8 mouse cellular contexts compared by ENCODE assay signal in genomic region chr11:88618732-88619309, GRCm38 (mm10).
A peak's percentile ranks its signal among the peaks of the same experiment; 100 is the strongest.
DNase-seq lines count a peak whose midpoint lies in the region; ATAC-seq and TF ChIP-seq lines count a peak whose summit lies in the region.

No protein-coding gene starts in this region.

- dilution Hi-C loops in CH12.LX (cut with MboI; ENCODE audit: extremely low pct_ligation_motif_present, extremely low pct_unique_long_range_greater_than_20kb, low sequenced_read_pairs) = no loop called here

- in situ Hi-C loops in CH12.LX (cut with MboI; ENCODE audit: low pct_ligation_motif_present, low pct_unique_long_range_greater_than_20kb, low sequenced_read_pairs) = no loop called here

- H3K9ac ChIP-seq in CH12.LX (ENCODE audit: insufficient read depth, low read depth) = peak overlapping the region; percentile 73
- peak overlapping the region; percentile 35; the same call in 1 of the 2 replicates for H3K9ac ChIP-seq in heart, embryonic 12.5 days
- H3K9ac ChIP-seq in stomach, embryonic 15.5 days = no peak overlapping the region

- no peak for ATAC-seq in heart, embryonic 12.5 days (ENCODE audit: insufficient number of reproducible peaks, low FRiP score)
- peak; percentile 11; the same call in 1 of the 2 replicates for ATAC-seq in stomach, embryonic 15.5 days (ENCODE audit: insufficient read depth, low FRiP score, low read depth)

- peak; percentile 25 for TF ChIP-seq RAD21 in CH12.LX (IDR thresholded peaks at IDR 0.05; ENCODE audit: low read depth, low read length)

- TF ChIP-seq CTCF in CH12.LX (conservative IDR thresholded peaks at IDR 0.05 in 1 of 2, IDR thresholded peaks at IDR 0.05 in 1 of 2; ENCODE audit: low read depth in 2 of 2, low read length in 2 of 2) = peak; percentile 49 to 74
- no peak for TF ChIP-seq CTCF in bone marrow, adult 2 months (IDR thresholded peaks at IDR 0.05; ENCODE audit: control insufficient read depth, insufficient read depth, low read length)

- peak; percentile 94 for TF ChIP-seq EP300 in CH12.LX (IDR thresholded peaks at IDR 0.05; ENCODE audit: low read length)

- peak overlapping the region; percentile 63 for H3K4me2 ChIP-seq in CH12.LX (ENCODE audit: insufficient read depth, low read depth, poor library complexity, severe bottlenecking)
- no peak overlapping the region for H3K4me2 ChIP-seq in heart, embryonic 12.5 days
- 0 out of 2 replicates have a peak overlapping the region, but pooled peaks have one; percentile 6 for H3K4me2 ChIP-seq in stomach, embryonic 15.5 days

- no peaks in the 10 kb centered on the region for H3K27me3 ChIP-seq in CH12.LX (replicated peaks)
- H3K27me3 ChIP-seq in heart, embryonic 12.5 days (replicated peaks) = no peaks in the 10 kb centered on the region
- no peaks in the 10 kb centered on the region for H3K27me3 ChIP-seq in stomach, embryonic 15.5 days (replicated peaks)

- intact Hi-C loops in left cerebral cortex, postnatal 36 days (cut with DNase I) = no loop called here

- peak; percentile 82 for TF ChIP-seq POLR2A in CH12.LX (IDR thresholded peaks at IDR 0.05; ENCODE audit: low read depth, low read length)
- no peak for TF ChIP-seq POLR2A in bone marrow, adult 2 months (IDR thresholded peaks at IDR 0.05; ENCODE audit: borderline replicate concordance, control insufficient read depth, low read depth, low read length)

- 8% methylated on average over 9 of the region's 9 CpGs for WGBS in bone marrow, adult 2 months
- 46% methylated on average over 9 of the region's 9 CpGs for WGBS in heart, embryonic 12.5 days
- whole genome bisulfite sequencing in stomach, embryonic 15.5 days = 34% methylated on average over 9 of the region's 9 CpGs

- peaks cover 21 to 76% of the 10 kb centered on the region in 2 experiments for H3K4me1 ChIP-seq in CH12.LX (ENCODE audit: control insufficient read depth in 1 of 2, insufficient read depth in 2 of 2)
- peaks cover 1% of the 10 kb centered on the region; the same call in 1 of the 2 replicates for H3K4me1 ChIP-seq in bone marrow, adult 2 months (ENCODE audit: control insufficient read depth, insufficient read depth, low read length)
- H3K4me1 ChIP-seq in heart, embryonic 12.5 days (replicated peaks) = peaks cover 80% of the 10 kb centered on the region
- peaks cover 44% of the 10 kb centered on the region for H3K4me1 ChIP-seq in stomach, embryonic 15.5 days

- peak overlapping the region; percentile 95 for H3K27ac ChIP-seq in CH12.LX (ENCODE audit: insufficient read depth, low read depth)
- peak overlapping the region; percentile 1 for H3K27ac ChIP-seq in bone marrow, adult 2 months (ENCODE audit: control insufficient read depth, insufficient read depth, low read depth, low read length, poor library complexity)
- no peak overlapping the region for H3K27ac ChIP-seq in heart, embryonic 12.5 days (ENCODE audit: poor library complexity, severe bottlenecking)
- peak overlapping the region; percentile 67 for H3K27ac ChIP-seq in stomach, embryonic 15.5 days

- H3K9me3 ChIP-seq in CH12.LX (replicated peaks; ENCODE audit: low read length) = no peaks in the 10 kb centered on the region
- H3K9me3 ChIP-seq in heart, embryonic 12.5 days (replicated peaks) = no peaks in the 10 kb centered on the region
- no peaks in the 10 kb centered on the region for H3K9me3 ChIP-seq in stomach, embryonic 15.5 days

- peaks cover 33% of the 10 kb centered on the region for H3K79me2 ChIP-seq in CH12.LX (replicated peaks; ENCODE audit: control insufficient read depth, extremely low read depth, insufficient read depth, poor library complexity, severe bottlenecking)

- H3K4me3 ChIP-seq in CH12.LX (replicated peaks in 1 of 3; ENCODE audit: low read depth in 2 of 3, low read length in 2 of 3, poor library complexity in 1 of 3) = peak overlapping the region; percentile 8 to 54 (median 37)
- no peak overlapping the region for H3K4me3 ChIP-seq in bone marrow, adult 2 months (replicated peaks; ENCODE audit: control insufficient read depth, low read depth, low read length)
- no peak overlapping the region for H3K4me3 ChIP-seq in heart, embryonic 12.5 days
- H3K4me3 ChIP-seq in stomach, embryonic 15.5 days (replicated peaks) = no peak overlapping the region

- H3K36me3 ChIP-seq in CH12.LX (replicated peaks in 1 of 2; ENCODE audit: control insufficient read depth in 1 of 2, insufficient read depth in 1 of 2, low read length in 1 of 2) = peaks cover 3 to 37% of the 10 kb centered on the region in 2 experiments
- H3K36me3 ChIP-seq in heart, embryonic 12.5 days = peaks cover 5% of the 10 kb centered on the region; the same call in 1 of the 2 replicates
- no peaks in the 10 kb centered on the region for H3K36me3 ChIP-seq in stomach, embryonic 15.5 days

- peak; percentile 99 for DNase-seq in CH12.LX (ENCODE audit: extremely low read depth)
- peak; percentile 59 to 62 for DNase-seq in kidney, adult 8-10 months
- DNase-seq in lung, postnatal 36 days = peak; percentile 81
- no peak for DNase-seq in left cerebral cortex, postnatal 36 days (ENCODE audit: low spot score in 2 of 2)
- no peak for DNase-seq in layer of hippocampus, postnatal 36 days

TF ChIP-seq in CH12.LX, 34 proteins besides CTCF, POLR2A, EP300 and RAD21:
- TF ChIP-seq ZKSCAN1 (IDR thresholded peaks at IDR 0.05; ENCODE audit: borderline replicate concordance, low read depth, low read length) (no peak), IRF4 (IDR thresholded peaks at IDR 0.05; ENCODE audit: low read depth, low read length) (peak; percentile 97), TCF12 (IDR thresholded peaks at IDR 0.05; ENCODE audit: low read depth, low read length) (peak; percentile 98), KAT2A (IDR thresholded peaks at IDR 0.05; ENCODE audit: insufficient replicate concordance, low read length) (peak; percentile 93), E2F4 (IDR thresholded peaks at IDR 0.05; ENCODE audit: insufficient replicate concordance, low read depth, low read length) (no peak), PAX5 (IDR thresholded peaks at IDR 0.05; ENCODE audit: low read length) (no peak), MAX (IDR thresholded peaks at IDR 0.05; ENCODE audit: low read length) (peak; percentile 92), ETS1 (conservative IDR thresholded peaks at IDR 0.05; ENCODE audit: low read depth, low read length) (peak; percentile 99), TBP (conservative IDR thresholded peaks at IDR 0.05; ENCODE audit: low read depth, low read length) (peak; percentile 86), NRF1 (IDR thresholded peaks at IDR 0.05; ENCODE audit: low read depth, low read length) (peak; percentile 50; the same call in 1 of the 2 replicates), MEF2A (IDR thresholded peaks at IDR 0.05; ENCODE audit: borderline replicate concordance, low read depth, low read length) (peak; percentile 96), SMC3 (IDR thresholded peaks at IDR 0.05; ENCODE audit: low read depth, low read length) (peak; percentile 36), ZNF384 (IDR thresholded peaks at IDR 0.05; ENCODE audit: low read depth, low read length) (peak; percentile 65), BHLHE40 (IDR thresholded peaks at IDR 0.05; ENCODE audit: low read depth, low read length) (peak; percentile 92), POLR2AphosphoS2 (IDR thresholded peaks at IDR 0.05; ENCODE audit: low read depth, low read length) (peak; percentile 42; the same call in 1 of the 2 replicates), JUN (IDR thresholded peaks at IDR 0.05; ENCODE audit: insufficient read depth, low read depth, low read length) (peak; percentile 59), MXI1 (IDR thresholded peaks at IDR 0.05; ENCODE audit: low read depth, low read length) (peak; percentile 94), SIN3A (IDR thresholded peaks at IDR 0.05; ENCODE audit: low read length) (peak; percentile 93), MAFK (IDR thresholded peaks at IDR 0.05; ENCODE audit: insufficient replicate concordance, low read length) (peak; percentile 99), UBTF (IDR thresholded peaks at IDR 0.05; ENCODE audit: low read depth, low read length) (peak; percentile 18; the same call in 1 of the 2 replicates), CHD1 (IDR thresholded peaks at IDR 0.05; ENCODE audit: low read depth, low read length) (no peak; the same call in 1 of the 2 replicates), ELF1 (IDR thresholded peaks at IDR 0.05; ENCODE audit: low read depth, low read length) (peak; percentile 61), ZMIZ1 (IDR thresholded peaks at IDR 0.05; ENCODE audit: low read depth, low read length) (peak; percentile 86), GABPA (IDR thresholded peaks at IDR 0.05; ENCODE audit: insufficient replicate concordance, low read depth, low read length) (no peak), HCFC1 (IDR thresholded peaks at IDR 0.05; ENCODE audit: low read depth, low read length) (peak; percentile 70), USF2 (conservative IDR thresholded peaks at IDR 0.05; ENCODE audit: low read depth, low read length) (no peak), MAZ (IDR thresholded peaks at IDR 0.05; ENCODE audit: low read depth, low read length) (peak; percentile 100), CHD2 (IDR thresholded peaks at IDR 0.05; ENCODE audit: low read length) (peak; percentile 95), MYC (IDR thresholded peaks at IDR 0.05; ENCODE audit: low read depth, low read length) (peak; percentile 94; the same call in 1 of the 2 replicates), ZC3H11A (IDR thresholded peaks at IDR 0.05; ENCODE audit: low read depth, low read length) (0 out of 2 replicates have a peak, but pooled peaks have one; percentile 5), NELFE (IDR thresholded peaks at IDR 0.05; ENCODE audit: low read depth, low read length) (peak; percentile 77), RCOR1 (conservative IDR thresholded peaks at IDR 0.05; ENCODE audit: low read depth, low read length) (peak; percentile 79), USF1 (IDR thresholded peaks at IDR 0.05; ENCODE audit: low read depth, low read length) (no peak), JUND (conservative IDR thresholded peaks at IDR 0.05; ENCODE audit: low read depth, low read length) (peak; percentile 73)

Comparison
In these comparisons a context has a peak if more than half of its experiments do, and no peak if none do; other contexts are left out.
1. DNase-seq: peak in CH12.LX (single experiment), kidney, adult 8-10 months (2 of 2) and lung, postnatal 36 days (single experiment); none in left cerebral cortex, postnatal 36 days (0 of 2) and layer of hippocampus, postnatal 36 days (0 of 2).
2. H3K4me3 ChIP-seq: peak in CH12.LX (3 of 3); none in bone marrow, adult 2 months (single experiment), heart, embryonic 12.5 days (single experiment) and stomach, embryonic 15.5 days (single experiment).